Mouse (Mus musculus): ENCODE measurements around the gene Cox11. TPM values are rescaled to one million over a fixed set of nuclear protein-coding genes. Genes with fewer than 3 reads are reported as not detected.
A peak's percentile ranks its signal among the peaks of the same experiment; 100 is the strongest.

Gene Cox11
- polyA plus RNA-seq, 1 experiment: 31.7 TPM

- Histone ChIP-seq H3K27me3 (ENCODE audit: control insufficient read depth, insufficient read depth, low read length) (no peaks in the 10 kb centered on the region), H3K4me3 (replicated peaks; ENCODE audit: insufficient read depth, low read depth, low read length) (no peak overlapping the region), H3K4me1 (ENCODE audit: control insufficient read depth, insufficient read depth, low read length) (no peaks in the 10 kb centered on the region), H3K27ac (ENCODE audit: insufficient read depth, low read length) (no peak overlapping the region)
- WGBS: 70% methylated on average over 7 of the region's 7 CpGs
- DNase-seq: no peak
- no peak for TF ChIP-seq POLR2A (IDR thresholded peaks at IDR 0.05; ENCODE audit: borderline replicate concordance, insufficient read depth, low read length)
- no peak for TF ChIP-seq CTCF (IDR thresholded peaks at IDR 0.05; ENCODE audit: borderline replicate concordance, insufficient read depth, low read depth, low read length)
Observed at GRCm38 (mm10) chr11:90622500-90622899, 15.5 kb upstream of the Cox11 start.

- 49% methylated on average over 6 of the region's 6 CpGs for WGBS
- peak in 1 of 2 experiments; percentile 12 for DNase-seq
- H3K27ac ChIP-seq (ENCODE audit: insufficient read depth, low read length): no peak overlapping the region
- H3K4me1 ChIP-seq (ENCODE audit: control insufficient read depth, insufficient read depth, low read length): no peaks in the 10 kb centered on the region
- H3K4me3 ChIP-seq (replicated peaks; ENCODE audit: insufficient read depth, low read depth, low read length): no peak overlapping the region
- TF ChIP-seq POLR2A (IDR thresholded peaks at IDR 0.05; ENCODE audit: borderline replicate concordance, insufficient read depth, low read length): no peak
- peak; percentile 55; the same call in 1 of the 2 replicates for TF ChIP-seq CTCF (IDR thresholded peaks at IDR 0.05; ENCODE audit: borderline replicate concordance, insufficient read depth, low read depth, low read length)
- no peaks in the 10 kb centered on the region for H3K27me3 ChIP-seq (ENCODE audit: control insufficient read depth, insufficient read depth, low read length)
Observed at GRCm38 (mm10) chr11:90623477-90623876, 14.5 kb upstream of the Cox11 start.

GRCm38 (mm10) chr11:90625174-90625573, 12.8 kb upstream of the Cox11 start:
- DNase-seq: no peak
- no peaks in the 10 kb centered on the region for H3K27me3 ChIP-seq (ENCODE audit: control insufficient read depth, insufficient read depth, low read length)
- H3K27ac ChIP-seq (ENCODE audit: insufficient read depth, low read length): no peak overlapping the region
- WGBS: 88% methylated on average over 1 of the region's 1 CpGs
- TF ChIP-seq CTCF (IDR thresholded peaks at IDR 0.05; ENCODE audit: borderline replicate concordance, insufficient read depth, low read depth, low read length) (no peak), POLR2A (IDR thresholded peaks at IDR 0.05; ENCODE audit: borderline replicate concordance, insufficient read depth, low read length) (no peak)
- no peaks in the 10 kb centered on the region for H3K4me1 ChIP-seq (ENCODE audit: control insufficient read depth, insufficient read depth, low read length)
- H3K4me3 ChIP-seq (replicated peaks; ENCODE audit: insufficient read depth, low read depth, low read length): no peak overlapping the region

GRCm38 (mm10) chr11:90627751-90628150, 10.2 kb upstream of the Cox11 start:
- DNase-seq: no peak
- no peak for TF ChIP-seq POLR2A (IDR thresholded peaks at IDR 0.05; ENCODE audit: borderline replicate concordance, insufficient read depth, low read length)
- TF ChIP-seq CTCF (IDR thresholded peaks at IDR 0.05; ENCODE audit: borderline replicate concordance, insufficient read depth, low read depth, low read length): no peak
- Histone ChIP-seq H3K27ac (ENCODE audit: insufficient read depth, low read length) (no peak overlapping the region), H3K4me1 (ENCODE audit: control insufficient read depth, insufficient read depth, low read length) (no peaks in the 10 kb centered on the region), H3K4me3 (replicated peaks; ENCODE audit: insufficient read depth, low read depth, low read length) (no peak overlapping the region), H3K27me3 (ENCODE audit: control insufficient read depth, insufficient read depth, low read length) (no peaks in the 10 kb centered on the region)
- WGBS: 88% methylated on average over 1 of the region's 1 CpGs

- Histone ChIP-seq H3K4me1 (ENCODE audit: control insufficient read depth, insufficient read depth, low read length) (no peaks in the 10 kb centered on the region), H3K27ac (ENCODE audit: insufficient read depth, low read length) (no peak overlapping the region), H3K4me3 (replicated peaks; ENCODE audit: insufficient read depth, low read depth, low read length) (no peak overlapping the region), H3K27me3 (ENCODE audit: control insufficient read depth, insufficient read depth, low read length) (no peaks in the 10 kb centered on the region)
- DNase-seq: no peak
- WGBS: 71% methylated on average over 2 of the region's 2 CpGs
- no peak for TF ChIP-seq CTCF (IDR thresholded peaks at IDR 0.05; ENCODE audit: borderline replicate concordance, insufficient read depth, low read depth, low read length)
- TF ChIP-seq POLR2A (IDR thresholded peaks at IDR 0.05; ENCODE audit: borderline replicate concordance, insufficient read depth, low read length): no peak
Observed at GRCm38 (mm10) chr11:90632480-90632879, 5.5 kb upstream of the Cox11 start.

GRCm38 (mm10) chr11:90634661-90635060, 3.3 kb upstream of the Cox11 start:
- Histone ChIP-seq H3K4me1 (ENCODE audit: control insufficient read depth, insufficient read depth, low read length) (no peaks in the 10 kb centered on the region), H3K27ac (ENCODE audit: insufficient read depth, low read length) (no peak overlapping the region), H3K4me3 (replicated peaks; ENCODE audit: insufficient read depth, low read depth, low read length) (no peak overlapping the region), H3K27me3 (ENCODE audit: control insufficient read depth, insufficient read depth, low read length) (no peaks in the 10 kb centered on the region)
- DNase-seq: no peak
- 80% methylated on average over 3 of the region's 3 CpGs for WGBS
- TF ChIP-seq POLR2A (IDR thresholded peaks at IDR 0.05; ENCODE audit: borderline replicate concordance, insufficient read depth, low read length) (no peak), CTCF (IDR thresholded peaks at IDR 0.05; ENCODE audit: borderline replicate concordance, insufficient read depth, low read depth, low read length) (no peak)

- H3K4me1 ChIP-seq (ENCODE audit: control insufficient read depth, insufficient read depth, low read length): no peaks in the 10 kb centered on the region
- peak overlapping the region; percentile 89 for H3K4me3 ChIP-seq (replicated peaks; ENCODE audit: insufficient read depth, low read depth, low read length)
- DNase-seq: peak in 1 of 2 experiments; percentile 57
- TF ChIP-seq CTCF (IDR thresholded peaks at IDR 0.05; ENCODE audit: borderline replicate concordance, insufficient read depth, low read depth, low read length) (no peak), POLR2A (IDR thresholded peaks at IDR 0.05; ENCODE audit: borderline replicate concordance, insufficient read depth, low read length) (no peak)
- no peaks in the 10 kb centered on the region for H3K27me3 ChIP-seq (ENCODE audit: control insufficient read depth, insufficient read depth, low read length)
- H3K27ac ChIP-seq (ENCODE audit: insufficient read depth, low read length): peak overlapping the region; percentile 90
- under 1% methylated on average over 52 of the region's 54 CpGs for WGBS
Observed at GRCm38 (mm10) chr11:90638312-90638830, 398 bp downstream of the Cox11 start.

- DNase-seq: no peak
- no peaks in the 10 kb centered on the region for H3K4me1 ChIP-seq (ENCODE audit: control insufficient read depth, insufficient read depth, low read length)
- TF ChIP-seq POLR2A (IDR thresholded peaks at IDR 0.05; ENCODE audit: borderline replicate concordance, insufficient read depth, low read length): no peak
- TF ChIP-seq CTCF (IDR thresholded peaks at IDR 0.05; ENCODE audit: borderline replicate concordance, insufficient read depth, low read depth, low read length): no peak
- no peaks in the 10 kb centered on the region for H3K27me3 ChIP-seq (ENCODE audit: control insufficient read depth, insufficient read depth, low read length)
- H3K27ac ChIP-seq (ENCODE audit: insufficient read depth, low read length): no peak overlapping the region
- WGBS: 73% methylated on average over 6 of the region's 6 CpGs
- H3K4me3 ChIP-seq (replicated peaks; ENCODE audit: insufficient read depth, low read depth, low read length): no peak overlapping the region
Observed at GRCm38 (mm10) chr11:90649777-90650176, 11.8 kb downstream of the Cox11 start.

Measured in cerebellum, adult 2 months (tissue).